Mouse (Mus musculus) lung, embryonic 14.5 days (tissue): ENCODE results near the gene Zfp385c. TPM values are rescaled to one million over a fixed set of nuclear protein-coding genes. Genes with fewer than 3 reads are reported as not detected.

Experiments
- ATAC-seq: fragments of 200-750 bp; cut with Nextera tagmentation; 2 replicates; pipeline ENCODE4 v1.8.0; 2017; ENCODE audit warnings: mild to moderate bottlenecking, moderate TSS enrichment, moderate library complexity; ENCODE audit not compliant: insufficient read depth
- DNase-seq: peaks from one replicate; pipeline ENCODE4 v3.0.0-alpha.2; 2015
- H3K27ac ChIP-seq: fragments of 300-500 bp; sonication (generic); 2 replicates; pipeline ENCODE4 v1.5.1; 2014; ENCODE audit warnings: low read depth, mild to moderate bottlenecking, moderate library complexity
- H3K27me3 ChIP-seq: fragments of 300-500 bp; sonication (generic); 2 replicates; pipeline ENCODE4 v1.6.1; 2014; ENCODE audit warnings: low read length, control low read depth; ENCODE audit not compliant: insufficient read depth
- H3K36me3 ChIP-seq: fragments of 300-500 bp; sonication (generic); 2 replicates; pipeline ENCODE4 v1.6.1; 2014; ENCODE audit warnings: control low read depth; ENCODE audit not compliant: insufficient read depth
- H3K4me1 ChIP-seq: fragments of 300-500 bp; sonication (generic); 2 replicates; pipeline ENCODE4 v1.6.1; 2014; ENCODE audit warnings: antibody characterized with exemption, control low read depth; ENCODE audit not compliant: insufficient read depth
- H3K4me2 ChIP-seq: fragments of 300-500 bp; sonication (generic); 2 replicates; pipeline ENCODE4 v1.6.1; 2014; ENCODE audit warnings: mild to moderate bottlenecking
- H3K4me3 ChIP-seq: fragments of 300-500 bp; sonication (generic); 2 replicates; pipeline ENCODE4 v1.5.1; 2014; ENCODE audit warnings: low read depth, low read length
- H3K9ac ChIP-seq: fragments of 300-500 bp; sonication (generic); 2 replicates; pipeline ENCODE4 v1.6.1; 2014
- H3K9me3 ChIP-seq: fragments of 300-500 bp; sonication (generic); 2 replicates; pipeline ENCODE4 v1.6.1; 2016; ENCODE audit warnings: low read depth, low read length, control low read depth
- CTCF ChIP-seq: IDR thresholded peaks from 2 replicates; pipeline ENCODE4 v1.5.1; 2016; ENCODE audit warnings: antibody characterized with exemption, low read depth
- WGBS: fragments of 180-500 bp; shearing (Covaris S2); extraction: QIAGEN DNeasy Blood & Tissue Kit; methylation state at CpG from one replicate; pipeline ENCODE4 v1.1.7; 2014; 5-methylcytosine and 5-hydroxymethylcytosine counted together
- polyA plus RNA-seq: library from polyadenylated mRNA; unstranded; fragments of >200 nt; fragmentation: Nextera tagmentation; extraction: Ambion mirVana; gene quantifications from 2 replicates; pipeline ENCODE4 v1.2.1, GENCODE M21; 2014

The Zfp385c gene
- polyA plus RNA-seq, 1 experiment from 2014 or later: not detected

DNA sequence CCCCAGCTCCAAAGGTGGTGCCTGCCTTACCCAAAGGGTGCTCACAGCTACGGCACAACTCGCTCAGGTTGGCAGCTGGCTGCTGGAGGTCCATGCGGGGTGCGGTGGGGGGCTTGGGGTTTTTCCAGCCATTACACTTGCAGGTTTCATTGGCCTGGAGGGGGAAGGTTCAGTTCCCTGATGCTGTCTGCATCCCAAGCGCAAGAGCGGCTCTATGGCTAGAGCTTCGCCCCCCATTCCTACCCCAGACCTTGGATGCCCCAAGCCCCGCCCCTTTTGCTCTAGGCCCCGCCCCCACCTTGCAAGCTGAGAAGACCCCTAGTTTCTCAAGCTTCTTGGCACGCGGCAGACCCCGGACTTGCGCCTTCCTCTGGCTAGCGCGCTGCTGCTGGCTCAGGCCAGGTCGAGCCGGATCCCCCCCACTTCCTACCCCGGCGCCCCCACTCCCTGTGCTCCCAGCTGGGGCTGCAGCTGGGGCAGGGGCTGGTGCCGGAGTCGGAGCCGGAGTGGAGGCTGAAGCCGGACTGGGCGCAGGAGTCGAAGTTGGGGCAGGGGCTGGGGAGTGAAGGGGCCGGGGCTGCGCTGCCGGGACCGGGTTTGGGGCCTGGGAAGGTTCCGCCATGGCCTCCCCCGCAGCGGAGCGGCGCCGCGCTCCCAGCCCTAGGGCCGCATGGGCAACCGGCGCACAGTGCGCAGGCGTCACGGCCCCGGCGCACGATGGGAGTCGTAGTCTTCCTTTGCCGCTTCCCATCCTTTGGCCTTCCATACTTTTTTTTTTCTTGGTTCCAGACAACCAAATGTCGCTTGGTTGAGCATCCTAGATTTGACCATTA lies 19.7 kb upstream of the Zfp385c start, which contains the start of gene Kat2a:
Gene Kat2a, minus strand, starts transcription at position 683 of the 833 bp plus-strand sequence.
- Histone ChIP-seq H3K27me3 (no peaks in the 10 kb centered on the region), H3K4me1 (peaks cover 19% of the 10 kb centered on the region), H3K9ac (peak within 1 kb of the TSS; percentile 95), H3K4me3 (peak within 1 kb of the TSS; percentile 96), H3K27ac (peak within 1 kb of the TSS; percentile 84), H3K9me3 (no peaks in the 10 kb centered on the region), H3K36me3 (peaks cover 55% of the 10 kb centered on the region), H3K4me2 (peak within 1 kb of the TSS; percentile 80)
- DNase-seq (peak; percentile 95), ATAC-seq (peak; percentile 89)
- 2% methylated on average over 48 of the region's 48 CpGs for WGBS
- no peak for TF ChIP-seq CTCF

GRCm38 (mm10) chr11:100710977-100711376 lies 18.7 kb upstream of the Zfp385c start:
- no peak for TF ChIP-seq CTCF
- H3K4me1 ChIP-seq: peaks cover 19% of the 10 kb centered on the region
- H3K4me2 ChIP-seq: peak overlapping the region; percentile 80
- no peak for DNase-seq
- ATAC-seq: no peak
- H3K36me3 ChIP-seq: peaks cover 55% of the 10 kb centered on the region
- no peaks in the 10 kb centered on the region for H3K27me3 ChIP-seq
- WGBS: 72% methylated on average over 4 of the region's 4 CpGs
- H3K9ac ChIP-seq: no peak overlapping the region
- no peaks in the 10 kb centered on the region for H3K9me3 ChIP-seq
- H3K27ac ChIP-seq: no peak overlapping the region
- H3K4me3 ChIP-seq: no peak overlapping the region

DNA sequence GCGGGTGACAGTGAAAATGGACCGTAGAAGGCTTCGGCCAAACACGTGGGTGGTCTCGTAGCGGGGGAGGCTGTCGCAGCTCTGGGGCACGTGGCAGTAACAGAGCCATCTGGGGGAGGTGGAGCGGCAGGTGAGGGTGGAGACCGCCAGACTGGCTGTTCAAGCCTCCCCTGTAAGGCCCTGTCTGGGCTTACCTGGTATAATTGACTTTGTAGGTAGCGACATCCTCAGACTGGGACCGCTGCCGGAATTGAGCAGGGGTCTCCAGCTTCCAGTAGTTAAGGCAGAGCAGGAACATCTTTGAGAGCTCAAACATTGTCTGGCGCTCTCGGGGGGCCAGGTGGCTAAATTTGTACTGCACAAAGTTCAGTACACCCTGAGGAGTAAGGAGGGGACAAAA lies 18.3 kb upstream of the Zfp385c start:
- no peak for TF ChIP-seq CTCF
- Histone ChIP-seq H3K4me2 (no peak overlapping the region), H3K9ac (no peak overlapping the region), H3K27ac (no peak overlapping the region), H3K9me3 (no peaks in the 10 kb centered on the region), H3K4me1 (peaks cover 19% of the 10 kb centered on the region), H3K27me3 (no peaks in the 10 kb centered on the region), H3K36me3 (peaks cover 55% of the 10 kb centered on the region), H3K4me3 (no peak overlapping the region)
- WGBS: 81% methylated on average over 15 of the region's 15 CpGs
- ATAC-seq: no peak
- no peak for DNase-seq

GRCm38 (mm10) chr11:100709201-100709810 lies 17.1 kb upstream of the Zfp385c start:
- WGBS: 90% methylated on average over 9 of the region's 9 CpGs
- TF ChIP-seq CTCF: no peak
- Histone ChIP-seq H3K4me3 (no peak overlapping the region), H3K36me3 (peaks cover 63% of the 10 kb centered on the region), H3K9ac (no peak overlapping the region), H3K4me2 (no peak overlapping the region), H3K9me3 (no peaks in the 10 kb centered on the region), H3K27me3 (no peaks in the 10 kb centered on the region), H3K27ac (no peak overlapping the region), H3K4me1 (peaks cover 18% of the 10 kb centered on the region)
- ATAC-seq: no peak
- DNase-seq: no peak

DNA sequence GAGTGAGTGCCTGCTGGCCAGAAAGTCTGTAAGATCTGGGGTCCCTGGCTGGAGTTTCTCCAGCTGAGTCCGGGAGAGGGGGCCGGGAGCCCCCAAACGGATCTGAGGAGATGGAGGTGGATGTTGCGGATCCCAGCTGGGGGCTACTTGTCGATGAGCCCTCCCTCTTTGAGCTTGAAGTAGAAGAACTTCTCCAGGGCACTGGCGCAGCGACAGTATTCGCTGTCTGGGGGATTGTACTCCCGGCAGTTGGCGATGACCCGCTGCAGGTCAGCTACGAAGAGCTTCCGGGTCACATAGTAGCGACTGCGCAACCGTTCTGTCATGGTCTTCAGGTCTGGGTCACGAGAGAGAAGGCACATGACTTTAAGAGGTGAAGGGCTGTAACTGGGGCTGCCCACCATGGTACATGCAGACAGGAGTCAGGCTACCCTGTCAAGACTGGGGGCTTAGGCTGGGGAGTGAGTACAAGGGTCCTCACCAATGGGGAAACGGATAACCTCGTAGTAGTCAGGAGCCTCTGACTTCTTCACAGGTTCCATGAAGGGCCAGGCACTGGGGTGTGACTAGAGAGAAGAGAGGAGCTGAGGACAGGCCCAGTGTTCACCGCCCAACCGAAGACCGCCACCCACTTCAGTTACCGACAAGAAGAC lies 13.0 kb upstream of the Zfp385c start:
- no peak overlapping the region for H3K27ac ChIP-seq
- no peak for ATAC-seq
- no peak overlapping the region for H3K9ac ChIP-seq
- WGBS: 90% methylated on average over 23 of the region's 23 CpGs
- no peak for TF ChIP-seq CTCF
- H3K4me3 ChIP-seq: no peak overlapping the region
- 0 out of 2 replicates have a peak, but pooled peaks cover 2% of the 10 kb centered on the region for H3K4me1 ChIP-seq
- no peak overlapping the region for H3K4me2 ChIP-seq
- peaks cover 58% of the 10 kb centered on the region for H3K36me3 ChIP-seq
- H3K27me3 ChIP-seq: no peaks in the 10 kb centered on the region
- no peaks in the 10 kb centered on the region for H3K9me3 ChIP-seq
- no peak for DNase-seq

DNA sequence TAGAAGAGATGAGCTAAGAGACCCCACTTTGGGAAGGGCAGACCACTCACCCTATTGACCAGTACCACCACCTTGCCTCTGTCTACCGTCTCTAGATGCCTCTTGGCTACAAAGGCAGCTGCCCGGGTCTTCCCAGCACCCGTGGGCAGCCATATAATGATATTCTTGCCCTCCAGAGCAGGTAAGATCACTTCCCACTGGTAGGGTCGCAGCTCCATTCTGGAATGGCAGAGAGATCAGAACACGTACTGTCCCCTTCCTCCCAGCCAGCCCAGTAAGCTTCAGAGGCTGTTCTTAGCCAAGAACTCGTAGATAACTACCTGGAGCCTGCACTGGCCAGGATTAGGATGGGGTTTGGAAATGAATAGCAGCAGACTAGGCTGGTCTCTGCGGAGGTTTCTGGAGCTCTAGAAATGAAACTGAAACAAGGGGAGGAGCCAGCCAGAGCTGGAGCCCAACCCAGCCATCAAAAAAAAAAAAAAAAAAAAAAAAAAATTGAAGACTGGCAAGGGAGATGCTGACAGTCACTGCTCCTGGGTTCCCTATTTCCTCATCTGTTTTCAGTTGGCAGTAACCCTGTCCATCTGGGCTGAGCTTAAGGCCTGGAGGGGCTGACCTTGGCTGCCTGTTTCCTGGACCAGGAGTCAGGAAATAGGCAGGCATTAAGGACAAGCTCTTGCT lies 11.7 kb upstream of the Zfp385c start, which contains the start of gene Dhx58:
Gene Dhx58, minus strand, starts transcription at position 421 of the 681 bp plus-strand sequence.
- Histone ChIP-seq H3K9me3 (no peaks in the 10 kb centered on the region), H3K27ac (no peak within 1 kb of the TSS), H3K27me3 (no peaks in the 10 kb centered on the region), H3K9ac (no peak within 1 kb of the TSS), H3K4me3 (no peak within 1 kb of the TSS; the same call in 1 of the 2 replicates), H3K4me1 (0 out of 2 replicates have a peak, but pooled peaks cover 2% of the 10 kb centered on the region), H3K4me2 (peak within 1 kb of the TSS; percentile 4; the same call in 1 of the 2 replicates), H3K36me3 (peaks cover 47% of the 10 kb centered on the region)
- peak; percentile 13 for DNase-seq
- no peak for TF ChIP-seq CTCF
- WGBS: 60% methylated on average over 7 of the region's 7 CpGs
- ATAC-seq: no peak
